Mouse (Mus musculus) cerebral cortex, adult 2 months (tissue): Measurements from ENCODE around the gene Nmur1.

ENCODE experiments used
- WGBS: fragments of 180-500 bp; shearing (Covaris S2); methylation state at CpG from one replicate; pipeline ENCODE4 v1.1.7; 2018; 5-methylcytosine and 5-hydroxymethylcytosine counted together

Nmur1 gene

GRCm38 (mm10) chr1:86359798-86360179 lies 66.2 kb downstream of the Nmur1 start:
- under 1% methylated on average over 26 of the region's 26 CpGs for WGBS

DNA sequence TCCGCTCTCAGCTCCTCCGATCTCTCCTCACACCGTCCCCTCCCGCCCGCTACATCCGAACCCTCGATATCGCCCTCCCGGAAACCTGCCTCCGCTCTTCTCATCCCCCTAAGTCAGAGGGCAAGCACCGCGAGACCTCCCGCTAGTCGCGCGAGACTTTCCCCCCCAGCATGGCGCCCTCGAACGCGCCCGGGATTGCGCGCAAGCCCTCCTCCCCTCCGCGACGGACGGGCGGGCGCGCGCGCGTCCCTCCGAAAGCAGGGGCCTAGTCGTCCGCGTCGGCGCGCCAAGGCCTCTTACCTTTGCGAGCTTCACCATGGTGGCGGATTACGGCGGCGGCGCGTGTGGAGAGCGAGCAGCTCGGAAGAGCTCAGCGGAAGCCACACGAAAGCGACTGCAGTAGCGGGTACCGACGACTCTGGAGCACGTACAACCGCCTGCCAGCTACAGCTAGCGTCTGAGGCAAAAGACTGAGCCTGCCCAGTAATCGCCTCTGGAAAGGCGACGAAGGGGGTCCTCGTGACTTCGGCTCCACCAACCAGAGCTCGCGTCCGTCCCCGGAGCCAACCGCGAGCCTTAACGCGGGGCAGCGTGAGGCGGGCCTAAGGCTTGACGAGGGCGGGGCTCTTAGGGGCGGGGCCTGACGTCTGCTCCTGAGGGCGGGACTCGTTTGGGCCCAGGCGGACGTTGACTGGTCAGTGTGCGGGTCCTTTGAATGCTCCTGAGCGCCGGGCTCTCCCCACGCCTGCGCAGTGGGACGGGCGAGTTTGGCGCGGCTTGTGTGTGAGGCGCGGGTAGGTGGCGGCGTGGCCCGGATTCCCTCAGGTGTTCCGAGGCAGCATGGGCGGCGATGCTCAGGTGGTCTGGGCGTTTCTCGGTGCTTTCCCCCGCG lies 66.9 kb downstream of the Nmur1 start, which contains the start of gene Ncl:
Gene Ncl, minus strand, starts transcription at position 495 of the 892 bp plus-strand sequence.
- WGBS = under 1% methylated on average over 102 of the region's 102 CpGs

DNA sequence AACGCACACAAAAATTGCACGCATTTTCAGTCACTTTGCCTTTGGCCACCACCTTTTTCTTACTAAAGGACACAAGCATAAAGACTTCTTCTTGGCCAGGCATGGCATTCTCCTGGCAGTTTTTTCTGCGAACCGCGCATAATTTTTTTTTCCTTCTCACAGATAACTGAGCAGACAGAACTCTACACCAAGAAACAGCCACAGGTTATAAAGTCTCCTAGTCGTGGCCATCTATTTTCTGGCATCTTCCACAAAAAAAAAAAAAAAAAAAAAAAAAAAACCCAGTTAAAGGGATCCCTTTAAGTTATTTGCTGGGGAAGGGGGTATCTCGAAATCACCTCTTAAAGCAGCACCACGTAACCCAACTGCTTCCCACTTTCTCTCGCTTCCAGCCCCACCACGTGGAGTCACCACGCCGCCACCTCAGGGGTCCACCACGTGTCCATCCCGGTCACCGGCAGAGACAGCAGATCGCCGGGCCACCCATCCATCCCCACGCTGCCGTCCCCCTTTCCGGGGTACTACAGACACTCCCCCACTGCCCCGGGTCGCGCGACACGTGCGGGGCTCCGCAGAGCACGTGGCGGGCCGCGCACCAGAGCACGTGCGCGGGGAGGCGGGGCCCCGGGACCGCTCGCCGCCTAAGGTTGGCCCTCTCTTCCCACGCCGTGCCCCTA lies 67.7 kb downstream of the Nmur1 start:
- WGBS = under 1% methylated on average over 41 of the region's 41 CpGs

GRCm38 (mm10) chr1:86354186-86354585 lies 71.8 kb downstream of the Nmur1 start:
- WGBS = 78% methylated on average over 2 of the region's 2 CpGs

- WGBS = 77% methylated on average over 8 of the region's 8 CpGs
Observed at GRCm38 (mm10) chr1:86350576-86350975, 75.5 kb downstream of the Nmur1 start.

- WGBS = 83% methylated on average over 1 of the region's 1 CpGs
Observed at GRCm38 (mm10) chr1:86349696-86350095, 76.3 kb downstream of the Nmur1 start.

DNA sequence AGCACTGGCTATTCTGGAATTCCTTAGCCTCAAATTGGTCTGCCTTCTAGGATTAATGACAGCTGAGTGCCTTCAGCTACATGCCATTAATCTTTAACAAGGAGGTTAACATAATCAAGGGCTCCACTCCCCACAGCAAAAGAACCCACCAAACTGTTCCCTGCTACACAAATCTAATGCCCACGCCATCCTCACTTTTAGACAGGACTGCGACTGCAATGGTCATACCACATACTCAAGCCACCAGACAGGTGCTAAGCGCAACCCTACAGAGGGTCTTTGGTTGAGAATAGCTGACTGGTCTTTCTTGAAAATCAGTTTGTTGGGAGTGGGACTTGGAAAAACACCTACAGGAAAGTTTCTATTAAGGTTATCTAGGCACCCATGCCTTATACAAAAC lies 76.8 kb downstream of the Nmur1 start:
- WGBS = 94% methylated on average over 3 of the region's 3 CpGs

DNA sequence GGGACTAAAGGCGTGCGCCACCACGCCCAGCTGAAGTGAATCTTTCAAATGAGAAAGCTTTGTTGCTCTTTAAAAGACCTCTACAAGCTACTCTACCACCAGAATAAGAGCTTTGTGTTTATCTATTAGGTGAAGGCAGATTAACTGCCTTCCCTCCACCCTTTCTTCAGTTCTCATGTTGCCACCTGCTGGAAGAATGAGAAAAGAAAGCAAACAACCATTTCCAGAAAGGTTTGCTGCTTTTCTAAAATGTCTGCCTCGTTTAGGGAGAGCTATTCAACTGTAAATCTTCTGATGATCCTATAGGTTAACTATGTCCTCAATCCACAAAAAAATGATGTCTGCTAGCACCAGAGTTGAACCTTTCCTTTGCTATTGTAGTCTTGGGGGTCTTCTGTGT lies 77.2 kb downstream of the Nmur1 start:
- 62% methylated on average over 4 of the region's 4 CpGs for WGBS

- 86% methylated on average over 1 of the region's 1 CpGs for WGBS
Observed at GRCm38 (mm10) chr1:86348083-86348482, 77.9 kb downstream of the Nmur1 start.

GRCm38 (mm10) chr1:86347716-86348045 lies 78.3 kb downstream of the Nmur1 start:
- 50% methylated on average over 1 of the region's 1 CpGs for WGBS

DNA sequence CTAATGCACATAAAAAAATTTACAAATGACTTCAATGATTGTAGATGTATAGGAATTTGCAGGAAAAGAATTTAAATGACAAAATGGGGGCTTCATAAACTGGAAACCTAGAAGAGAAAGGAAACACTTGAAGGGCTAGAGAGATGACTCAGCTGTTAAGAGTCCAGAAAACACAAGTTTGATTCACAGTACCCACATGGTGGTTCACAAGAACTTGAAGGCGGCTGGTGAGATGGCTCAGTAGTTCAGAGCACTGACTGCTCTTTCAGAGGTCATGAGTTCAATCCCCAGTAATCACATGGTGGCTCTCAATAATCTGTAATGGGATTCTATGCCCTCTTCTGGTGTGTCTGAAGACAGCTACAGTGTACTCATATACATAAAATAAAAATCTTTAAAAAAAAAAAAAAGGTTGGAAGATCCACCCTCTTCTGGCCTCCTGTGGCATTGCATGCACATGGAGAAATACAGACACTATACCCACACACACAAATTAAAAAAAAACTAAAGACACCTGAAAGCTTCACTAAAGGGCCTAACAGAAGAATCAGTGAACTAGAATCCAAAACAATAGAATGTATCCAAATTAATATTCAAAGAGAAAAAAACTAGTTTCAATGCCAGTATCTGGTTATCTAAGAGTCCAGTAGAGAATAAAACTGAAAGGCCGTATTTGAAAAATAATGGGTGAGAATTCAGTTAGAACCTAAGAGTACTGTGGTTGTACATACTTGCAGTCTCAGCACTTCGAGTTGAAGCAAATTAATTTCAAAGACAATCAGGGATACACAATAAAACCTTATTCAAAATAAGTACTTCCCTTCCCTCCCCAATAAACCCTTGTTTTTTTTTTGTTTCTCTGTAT lies 78.9 kb downstream of the Nmur1 start:
- WGBS = 83% methylated on average over 3 of the region's 3 CpGs

GRCm38 (mm10) chr1:86345956-86346355 lies 80.1 kb downstream of the Nmur1 start:
- 93% methylated on average over 4 of the region's 4 CpGs for WGBS

DNA sequence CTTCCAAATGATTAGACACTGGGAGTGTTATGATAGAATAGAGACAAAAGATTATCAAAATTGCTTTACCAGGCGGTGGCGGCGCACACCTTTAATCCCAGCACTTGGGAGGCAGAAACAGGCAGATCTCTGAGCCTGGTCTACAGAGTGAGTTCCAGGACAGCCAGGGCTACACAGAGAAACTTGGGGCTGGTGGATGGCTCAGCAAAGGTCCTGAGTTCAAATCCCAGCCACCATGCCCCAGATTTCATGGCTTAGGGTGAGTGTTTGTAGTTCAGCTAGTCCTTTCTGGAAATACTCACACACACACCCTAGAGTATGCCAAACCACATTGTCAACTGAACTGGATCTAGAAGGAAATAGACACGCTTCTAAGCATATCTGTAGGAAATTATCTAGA lies 81.0 kb downstream of the Nmur1 start:
- WGBS = 93% methylated on average over 4 of the region's 4 CpGs

DNA sequence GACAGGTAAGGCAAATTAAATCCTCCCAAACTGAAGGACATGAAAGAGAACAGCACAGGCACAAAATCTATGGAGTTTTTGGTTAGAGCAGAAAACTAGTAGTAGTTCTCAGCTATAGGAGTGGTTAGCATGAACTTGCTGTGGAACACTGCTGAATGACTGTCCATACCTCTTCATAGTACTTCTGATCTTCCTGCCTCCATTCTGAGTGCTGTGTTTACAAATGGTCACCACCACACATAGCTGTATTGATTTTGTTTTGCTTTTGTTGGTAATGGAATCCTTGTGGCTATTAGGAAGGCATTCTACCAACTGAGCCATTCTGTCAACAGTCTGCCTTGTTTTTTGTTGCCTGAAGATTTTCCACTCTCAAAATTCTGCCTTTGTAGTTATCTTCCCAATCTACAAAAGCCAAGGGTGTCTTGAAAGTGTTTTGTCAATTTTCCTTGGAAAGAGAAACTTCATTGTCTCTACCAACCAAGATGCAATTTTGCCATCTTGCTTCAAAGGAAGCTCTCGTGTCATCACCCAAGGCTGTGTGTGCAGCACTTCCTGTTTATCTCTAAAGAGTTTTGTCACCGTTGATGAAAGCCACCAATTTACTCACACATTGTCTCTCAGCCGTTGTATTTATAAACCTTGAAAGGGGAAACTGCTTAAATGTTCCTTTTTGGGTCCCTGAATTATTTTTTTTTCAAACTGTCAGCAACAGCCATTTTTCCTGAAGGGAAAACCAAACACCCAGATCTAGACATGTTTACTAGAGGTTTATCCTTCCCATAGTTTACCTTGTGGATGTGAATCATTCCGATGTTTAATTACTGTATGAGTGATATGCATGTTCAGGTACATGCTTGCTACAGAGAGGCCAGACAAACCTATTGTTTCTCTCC lies 81.8 kb downstream of the Nmur1 start:
- WGBS = 44% methylated on average over 4 of the region's 4 CpGs

GRCm38 (mm10) chr1:86343087-86343645 lies 82.9 kb downstream of the Nmur1 start:
- 84% methylated on average over 1 of the region's 1 CpGs for WGBS

- WGBS = 79% methylated on average over 2 of the region's 2 CpGs
Observed at GRCm38 (mm10) chr1:86342371-86342770, 83.7 kb downstream of the Nmur1 start.

DNA sequence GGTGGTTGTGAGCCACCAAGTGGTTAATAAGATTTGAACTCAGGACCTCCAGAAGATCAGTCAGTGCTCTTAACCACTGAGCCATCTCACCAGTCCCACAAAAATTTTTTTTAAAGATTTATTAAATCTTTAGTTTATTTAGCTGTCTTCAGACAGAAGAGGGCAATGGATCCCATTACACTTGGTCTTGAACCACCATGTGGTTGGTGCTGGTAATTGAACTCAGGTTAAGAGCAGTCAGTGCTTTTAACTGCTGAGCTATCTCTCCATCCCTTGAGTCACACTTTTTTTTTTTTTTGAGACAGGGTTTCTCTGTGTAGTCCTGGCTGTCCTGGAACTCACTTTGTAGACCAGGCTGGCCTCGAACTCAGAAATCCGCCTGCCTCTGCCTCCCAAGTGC lies 84.9 kb downstream of the Nmur1 start:
- WGBS = 96% methylated on average over 2 of the region's 2 CpGs

DNA sequence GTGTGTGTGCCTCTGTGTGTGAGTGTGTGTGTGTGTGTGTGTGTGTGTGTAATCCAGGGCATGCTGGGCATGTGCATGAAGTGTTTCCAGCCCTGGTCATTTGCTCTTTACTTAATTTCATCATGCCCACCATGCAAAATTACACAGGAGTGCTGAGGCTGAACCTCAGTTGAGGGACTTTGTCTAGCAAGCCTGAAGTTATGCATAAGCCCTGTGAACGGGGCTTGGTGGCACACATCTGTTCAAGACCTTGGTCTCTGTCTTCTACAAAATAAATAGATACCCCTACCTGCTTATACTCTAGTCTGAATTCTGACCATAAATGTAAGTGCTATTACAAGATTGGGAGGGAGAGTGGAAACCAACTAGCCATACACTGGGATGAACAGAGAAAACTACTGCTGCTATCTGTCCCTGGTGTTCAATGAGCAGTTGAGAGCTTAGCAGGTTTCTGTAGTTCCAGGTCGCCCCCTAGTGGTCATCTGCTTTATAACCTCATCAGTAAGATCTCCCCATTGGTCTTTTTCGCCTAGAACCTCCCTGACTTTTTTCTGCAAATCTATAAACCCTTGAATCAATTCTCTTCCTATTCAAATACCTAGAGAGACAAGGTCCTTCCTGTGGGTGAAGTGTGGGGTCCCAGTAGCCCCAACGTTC lies 86.7 kb downstream of the Nmur1 start:
- WGBS = 21% methylated on average over 4 of the region's 4 CpGs

DNA sequence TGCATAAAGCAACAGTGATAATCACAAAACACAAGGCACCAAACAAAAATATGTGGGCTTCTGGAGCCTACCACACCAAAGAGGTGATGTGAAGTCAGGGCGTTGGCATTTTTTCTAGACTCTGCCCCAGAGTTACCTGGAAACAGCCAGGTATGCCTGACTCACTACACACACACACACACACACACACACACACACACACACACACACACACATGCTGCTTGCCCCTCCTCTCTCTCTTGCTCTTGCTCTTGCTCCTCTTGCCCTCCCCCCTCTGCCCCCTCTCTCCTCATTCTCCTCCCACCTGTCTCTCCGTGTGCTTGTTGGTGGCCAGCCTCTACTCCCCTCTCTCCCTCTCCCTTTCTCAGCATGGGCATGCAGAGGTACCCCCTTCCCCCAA lies 89.7 kb downstream of the Nmur1 start:
- 56% methylated on average over 2 of the region's 2 CpGs for WGBS
